Mouse (Mus musculus): Measurements from ENCODE around the gene Otp. TPM values are rescaled to one million over a fixed set of nuclear protein-coding genes. Genes with fewer than 3 reads are reported as not detected.

Otp gene
- polyA plus RNA-seq, 1 experiment from 2014 or later, result not detected

- Histone ChIP-seq H3K27me3 (peaks cover 45% of the 10 kb centered on the region), H3K36me3 (no peaks in the 10 kb centered on the region), H3K27ac (no peak overlapping the region), H3K4me2 (no peak overlapping the region), H3K9ac (no peak overlapping the region), H3K9me3 (no peaks in the 10 kb centered on the region), H3K4me3 (no peak overlapping the region), H3K4me1 (no peaks in the 10 kb centered on the region)
- no peak for ATAC-seq (ENCODE audit: insufficient number of reproducible peaks, low FRiP score, low TSS enrichment, low read depth)
- 73% methylated on average over 5 of the region's 5 CpGs for WGBS
These were observed 12.7 kb upstream of the Otp start for GRCm38 (mm10) chr13:94862491-94863230.

GRCm38 (mm10) chr13:94866906-94867305 is 8.5 kb upstream of the Otp start:
- Histone ChIP-seq H3K9ac (no peak overlapping the region), H3K4me3 (no peak overlapping the region), H3K36me3 (no peaks in the 10 kb centered on the region), H3K9me3 (no peaks in the 10 kb centered on the region), H3K27me3 (peaks cover 83% of the 10 kb centered on the region), H3K4me1 (peaks cover 10% of the 10 kb centered on the region), H3K27ac (no peak overlapping the region), H3K4me2 (no peak overlapping the region)
- no peak for ATAC-seq (ENCODE audit: insufficient number of reproducible peaks, low FRiP score, low TSS enrichment, low read depth)
- 22% methylated on average over 2 of the region's 2 CpGs for WGBS

GRCm38 (mm10) chr13:94867772-94868171 is 7.6 kb upstream of the Otp start:
- WGBS, result 68% methylated on average over 4 of the region's 4 CpGs
- H3K27me3 ChIP-seq, result peaks cover 88% of the 10 kb centered on the region

GRCm38 (mm10) chr13:94868478-94868950 is 6.9 kb upstream of the Otp start:
- Histone ChIP-seq H3K9me3 (no peaks in the 10 kb centered on the region), H3K36me3 (no peaks in the 10 kb centered on the region), H3K9ac (no peak overlapping the region), H3K4me1 (peaks cover 17% of the 10 kb centered on the region), H3K27me3 (peaks cover 89% of the 10 kb centered on the region), H3K27ac (no peak overlapping the region), H3K4me2 (peak overlapping the region; percentile 57), H3K4me3 (peak overlapping the region; percentile 35)
- no peak for ATAC-seq (ENCODE audit: insufficient number of reproducible peaks, low FRiP score, low TSS enrichment, low read depth)
- WGBS, result 2% methylated on average over 28 of the region's 35 CpGs

More at GRCm38 (mm10) chr13:94867772-94868171, 7.6 kb upstream of the Otp start:
- no peaks in the 10 kb centered on the region for H3K9me3 ChIP-seq
- no peaks in the 10 kb centered on the region for H3K36me3 ChIP-seq
- H3K4me2 ChIP-seq, result no peak overlapping the region
- ATAC-seq (ENCODE audit: insufficient number of reproducible peaks, low FRiP score, low TSS enrichment, low read depth), result no peak
- H3K27ac ChIP-seq, result no peak overlapping the region
- H3K4me3 ChIP-seq, result no peak overlapping the region
- H3K9ac ChIP-seq, result no peak overlapping the region
- peaks cover 13% of the 10 kb centered on the region for H3K4me1 ChIP-seq

- peak overlapping the region; percentile 35; the same call in 1 of the 2 replicates for H3K4me3 ChIP-seq
- no peak overlapping the region for H3K4me2 ChIP-seq
- H3K9me3 ChIP-seq, result no peaks in the 10 kb centered on the region
- H3K27me3 ChIP-seq, result peaks cover 89% of the 10 kb centered on the region
- ATAC-seq (ENCODE audit: insufficient number of reproducible peaks, low FRiP score, low TSS enrichment, low read depth), result no peak
- H3K36me3 ChIP-seq, result no peaks in the 10 kb centered on the region
- H3K9ac ChIP-seq, result no peak overlapping the region
- H3K4me1 ChIP-seq, result peaks cover 19% of the 10 kb centered on the region
- no peak overlapping the region for H3K27ac ChIP-seq
- WGBS, result 5% methylated on average over 8 of the region's 8 CpGs
These were observed 5.9 kb upstream of the Otp start for GRCm38 (mm10) chr13:94869541-94869940.

GRCm38 (mm10) chr13:94870071-94870460 is 5.3 kb upstream of the Otp start:
- peaks cover 22% of the 10 kb centered on the region for H3K4me1 ChIP-seq
- no peak for ATAC-seq (ENCODE audit: insufficient number of reproducible peaks, low FRiP score, low TSS enrichment, low read depth)
- H3K4me3 ChIP-seq, result no peak overlapping the region
- H3K27ac ChIP-seq, result no peak overlapping the region
- H3K4me2 ChIP-seq, result no peak overlapping the region
- H3K9me3 ChIP-seq, result no peaks in the 10 kb centered on the region
- no peaks in the 10 kb centered on the region for H3K36me3 ChIP-seq
- no peak overlapping the region for H3K9ac ChIP-seq
- WGBS, result 5% methylated on average over 9 of the region's 9 CpGs
- peaks cover 92% of the 10 kb centered on the region for H3K27me3 ChIP-seq

- peaks cover 94% of the 10 kb centered on the region for H3K27me3 ChIP-seq
- H3K27ac ChIP-seq, result no peak overlapping the region
- H3K4me1 ChIP-seq, result peaks cover 26% of the 10 kb centered on the region
- H3K9ac ChIP-seq, result no peak overlapping the region
- no peak overlapping the region for H3K4me2 ChIP-seq
- no peaks in the 10 kb centered on the region for H3K9me3 ChIP-seq
- H3K36me3 ChIP-seq, result no peaks in the 10 kb centered on the region
- no peak for ATAC-seq (ENCODE audit: insufficient number of reproducible peaks, low FRiP score, low TSS enrichment, low read depth)
- 3% methylated on average over 21 of the region's 21 CpGs for WGBS
- H3K4me3 ChIP-seq, result no peak overlapping the region
These were observed 4.8 kb upstream of the Otp start for GRCm38 (mm10) chr13:94870461-94871186.

GRCm38 (mm10) chr13:94871806-94872320 is 3.5 kb upstream of the Otp start:
- peaks cover 92% of the 10 kb centered on the region for H3K27me3 ChIP-seq
- H3K4me3 ChIP-seq, result no peak overlapping the region
- H3K36me3 ChIP-seq, result no peaks in the 10 kb centered on the region
- no peak overlapping the region for H3K9ac ChIP-seq
- H3K9me3 ChIP-seq, result no peaks in the 10 kb centered on the region
- no peak overlapping the region for H3K27ac ChIP-seq
- ATAC-seq (ENCODE audit: insufficient number of reproducible peaks, low FRiP score, low TSS enrichment, low read depth), result no peak
- no peak overlapping the region for H3K4me2 ChIP-seq
- 3% methylated on average over 7 of the region's 7 CpGs for whole genome bisulfite sequencing
- peaks cover 26% of the 10 kb centered on the region for H3K4me1 ChIP-seq

- Histone ChIP-seq H3K4me2 (no peak overlapping the region), H3K36me3 (no peaks in the 10 kb centered on the region), H3K9me3 (no peaks in the 10 kb centered on the region), H3K4me3 (no peak overlapping the region), H3K9ac (no peak overlapping the region), H3K27me3 (peaks cover 92% of the 10 kb centered on the region), H3K4me1 (peaks cover 26% of the 10 kb centered on the region), H3K27ac (no peak overlapping the region)
- under 1% methylated on average over 19 of the region's 19 CpGs for WGBS
- ATAC-seq (ENCODE audit: insufficient number of reproducible peaks, low FRiP score, low TSS enrichment, low read depth), result no peak
These were observed 3.0 kb upstream of the Otp start for GRCm38 (mm10) chr13:94872439-94872838.

- H3K4me2 ChIP-seq, result 0 out of 2 replicates have a peak overlapping the region, but pooled peaks have one; percentile 17
- no peak overlapping the region for H3K4me3 ChIP-seq
- peaks cover 25% of the 10 kb centered on the region for H3K4me1 ChIP-seq
- H3K36me3 ChIP-seq, result no peaks in the 10 kb centered on the region
- H3K27me3 ChIP-seq, result peaks cover 92% of the 10 kb centered on the region
- WGBS, result 2% methylated on average over 54 of the region's 54 CpGs
- no peaks in the 10 kb centered on the region for H3K9me3 ChIP-seq
- no peak overlapping the region for H3K9ac ChIP-seq
- ATAC-seq (ENCODE audit: insufficient number of reproducible peaks, low FRiP score, low TSS enrichment, low read depth), result no peak
- H3K27ac ChIP-seq, result no peak overlapping the region
These were observed 2.0 kb upstream of the Otp start for GRCm38 (mm10) chr13:94873111-94874038.

GRCm38 (mm10) chr13:94874039-94874425 is 1.4 kb upstream of the Otp start:
- Histone ChIP-seq H3K4me1 (peaks cover 18% of the 10 kb centered on the region), H3K27ac (no peak overlapping the region), H3K9ac (no peak overlapping the region), H3K4me2 (no peak overlapping the region), H3K27me3 (peaks cover 87% of the 10 kb centered on the region), H3K9me3 (no peaks in the 10 kb centered on the region), H3K4me3 (no peak overlapping the region), H3K36me3 (no peaks in the 10 kb centered on the region)
- ATAC-seq (ENCODE audit: insufficient number of reproducible peaks, low FRiP score, low TSS enrichment, low read depth), result no peak
- 3% methylated on average over 8 of the region's 8 CpGs for WGBS

All from limb, embryonic 15.5 days (tissue).